Mouse (Mus musculus) intestine, postnatal 0 days (tissue): ENCODE results near the gene Pglyrp2. TPM values are rescaled to one million over a fixed set of nuclear protein-coding genes. Genes with fewer than 3 reads are reported as not detected.

Source experiments
- ATAC-seq: fragments of 200-750 bp; cut with Nextera tagmentation; 2 replicates; pipeline ENCODE4 v1.8.0; 2017; ENCODE audit warnings: mild to moderate bottlenecking, moderate TSS enrichment, moderate library complexity
- H3K27ac ChIP-seq: fragments of 300-500 bp; sonication (generic); 2 replicates; pipeline ENCODE4 v1.5.1; 2014; ENCODE audit warnings: mild to moderate bottlenecking, low read depth, low read length, moderate library complexity
- H3K27me3 ChIP-seq: fragments of 300-500 bp; sonication (generic); replicated peaks from 2 replicates; pipeline ENCODE4 v1.6.1; 2014; ENCODE audit warnings: low read length, mixed read lengths; ENCODE audit not compliant: control insufficient read depth, insufficient read depth
- H3K36me3 ChIP-seq: fragments of 300-500 bp; sonication (generic); 2 replicates; pipeline ENCODE4 v1.6.1; 2014; ENCODE audit warnings: mild to moderate bottlenecking, moderate library complexity; ENCODE audit not compliant: control insufficient read depth, insufficient read depth
- H3K4me1 ChIP-seq: fragments of 300-500 bp; sonication (generic); replicated peaks from 2 replicates; pipeline ENCODE4 v1.6.1; 2014; ENCODE audit warnings: antibody characterized with exemption, low read length, mixed read lengths; ENCODE audit not compliant: control insufficient read depth, insufficient read depth
- H3K4me2 ChIP-seq: fragments of 300-500 bp; sonication (generic); replicated peaks from 2 replicates; pipeline ENCODE4 v1.6.1; 2014; ENCODE audit warnings: low read depth, mild to moderate bottlenecking, moderate library complexity
- H3K4me3 ChIP-seq: fragments of 300-500 bp; sonication (generic); 2 replicates; pipeline ENCODE4 v1.5.1; 2014; ENCODE audit warnings: low read depth, low read length
- H3K9ac ChIP-seq: fragments of 300-500 bp; sonication (generic); 2 replicates; pipeline ENCODE4 v1.6.1; 2014; ENCODE audit warnings: mild to moderate bottlenecking, low read depth, low read length
- H3K9me3 ChIP-seq: fragments of 300-500 bp; sonication (generic); 2 replicates; pipeline ENCODE4 v1.6.1; 2016; ENCODE audit warnings: mixed run types; ENCODE audit not compliant: control insufficient read depth
- CTCF ChIP-seq: sonication (generic); IDR thresholded peaks from 2 replicates; pipeline ENCODE4 v1.5.1; 2016; ENCODE audit warnings: low read depth, mild to moderate bottlenecking, control low read depth, antibody characterized with exemption, moderate library complexity
- WGBS: fragments of 180-500 bp; shearing (Covaris S2); extraction: QIAGEN DNeasy Blood & Tissue Kit; methylation state at CpG from one replicate; pipeline ENCODE4 v1.1.7; 2014; 5-methylcytosine and 5-hydroxymethylcytosine counted together
- polyA plus RNA-seq: library from polyadenylated mRNA; unstranded; fragments of >200 nt; fragmentation: Nextera tagmentation; extraction: Ambion mirVana; gene quantifications from 2 replicates; pipeline ENCODE4 v1.2.1, GENCODE M21; 2015

The Pglyrp2 gene
- polyA plus RNA-seq, 1 experiment from 2014 or later: 0.14 TPM

DNA sequence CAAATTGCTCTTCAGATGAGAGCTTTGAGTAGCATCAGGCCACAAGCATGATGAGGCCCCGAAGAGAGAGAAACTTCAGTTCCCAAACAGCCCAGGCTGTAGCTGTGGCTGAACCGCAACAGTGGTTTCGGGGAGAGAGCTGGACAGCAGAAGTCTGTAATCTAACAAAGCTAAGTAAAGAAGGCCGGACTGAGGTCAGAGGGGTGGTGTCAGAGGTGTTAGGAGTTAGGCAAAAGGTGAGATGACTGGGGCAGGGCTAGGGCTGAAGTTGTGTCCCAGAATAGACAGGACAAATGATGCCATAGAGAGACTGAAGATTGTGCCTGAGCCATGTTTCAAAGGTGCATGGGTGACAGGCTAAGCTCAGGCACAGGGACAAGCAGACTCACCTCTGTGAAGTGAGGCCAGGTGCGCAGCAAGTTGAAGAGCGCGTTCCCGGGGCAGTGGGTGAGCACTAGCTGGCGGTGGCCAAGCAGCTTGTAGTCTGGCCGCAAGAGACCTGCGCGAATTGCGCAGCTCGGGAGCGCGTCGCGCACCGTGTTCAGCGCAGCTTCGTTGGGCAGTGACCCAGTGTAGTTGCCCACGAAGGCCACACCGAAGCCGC is 8.4 kb downstream of the Pglyrp2 start:
- Histone ChIP-seq H3K4me3 (no peak overlapping the region), H3K36me3 (no peaks in the 10 kb centered on the region), H3K9ac (no peak overlapping the region), H3K4me1 (no peaks in the 10 kb centered on the region), H3K9me3 (no peaks in the 10 kb centered on the region), H3K27ac (no peak overlapping the region), H3K27me3 (peaks cover 16% of the 10 kb centered on the region), H3K4me2 (no peak overlapping the region)
- WGBS: 33% methylated on average over 24 of the region's 24 CpGs
- no peak for ATAC-seq
- no peak for TF ChIP-seq CTCF

- WGBS: 82% methylated on average over 6 of the region's 6 CpGs
- Histone ChIP-seq H3K9me3 (no peaks in the 10 kb centered on the region), H3K27ac (no peak overlapping the region), H3K4me3 (no peak overlapping the region), H3K9ac (no peak overlapping the region), H3K4me2 (no peak overlapping the region), H3K4me1 (no peaks in the 10 kb centered on the region), H3K27me3 (peaks cover 13% of the 10 kb centered on the region), H3K36me3 (no peaks in the 10 kb centered on the region)
- no peak for ATAC-seq
- no peak for TF ChIP-seq CTCF
Measured at GRCm38 (mm10) chr17:32411898-32412297, 12.1 kb downstream of the Pglyrp2 start.

GRCm38 (mm10) chr17:32403417-32403816 is 20.6 kb downstream of the Pglyrp2 start, which contains the start of gene Rasal3:
Rasal3 (minus strand) TSS chr17:32403583.
- ATAC-seq: no peak

GRCm38 (mm10) chr17:32402779-32403157 is 21.2 kb downstream of the Pglyrp2 start:
- Histone ChIP-seq H3K9ac (no peak overlapping the region), H3K27me3 (peaks cover 11% of the 10 kb centered on the region), H3K36me3 (no peaks in the 10 kb centered on the region), H3K9me3 (no peaks in the 10 kb centered on the region), H3K4me1 (no peaks in the 10 kb centered on the region), H3K27ac (no peak overlapping the region), H3K4me3 (peak overlapping the region; percentile 5; the same call in 1 of the 2 replicates), H3K4me2 (no peak overlapping the region)
- TF ChIP-seq CTCF: no peak
- no peak for ATAC-seq
- 70% methylated on average over 11 of the region's 11 CpGs for WGBS

More at GRCm38 (mm10) chr17:32403417-32403816, 20.6 kb downstream of the Pglyrp2 start, which contains the start of gene Rasal3:
- Histone ChIP-seq H3K9me3 (no peaks in the 10 kb centered on the region), H3K27ac (no peak within 1 kb of the TSS), H3K36me3 (no peaks in the 10 kb centered on the region), H3K4me3 (peak within 1 kb of the TSS; percentile 5; the same call in 1 of the 2 replicates), H3K27me3 (peaks cover 4% of the 10 kb centered on the region), H3K4me2 (no peak within 1 kb of the TSS), H3K9ac (no peak within 1 kb of the TSS), H3K4me1 (no peaks in the 10 kb centered on the region)
- TF ChIP-seq CTCF: no peak
- WGBS: 60% methylated on average over 8 of the region's 8 CpGs

GRCm38 (mm10) chr17:32402011-32402778 is 21.8 kb downstream of the Pglyrp2 start:
- ATAC-seq: no peak
- no peaks in the 10 kb centered on the region for H3K4me1 ChIP-seq
- 78% methylated on average over 9 of the region's 9 CpGs for WGBS
- no peak overlapping the region for H3K4me3 ChIP-seq
- H3K27ac ChIP-seq: no peak overlapping the region
- no peaks in the 10 kb centered on the region for H3K9me3 ChIP-seq
- no peak overlapping the region for H3K9ac ChIP-seq
- no peaks in the 10 kb centered on the region for H3K36me3 ChIP-seq
- no peak for TF ChIP-seq CTCF
- H3K4me2 ChIP-seq: no peak overlapping the region
- peaks cover 16% of the 10 kb centered on the region for H3K27me3 ChIP-seq

GRCm38 (mm10) chr17:32396266-32396665 is 27.7 kb downstream of the Pglyrp2 start:
- Histone ChIP-seq H3K4me2 (peak overlapping the region; percentile 35; the same call in 1 of the 2 replicates), H3K36me3 (no peaks in the 10 kb centered on the region), H3K9me3 (no peaks in the 10 kb centered on the region), H3K27me3 (peaks cover 63% of the 10 kb centered on the region), H3K27ac (no peak overlapping the region), H3K4me3 (peak overlapping the region; percentile 18; the same call in 1 of the 2 replicates), H3K9ac (no peak overlapping the region), H3K4me1 (no peaks in the 10 kb centered on the region)
- WGBS: 2% methylated on average over 37 of the region's 37 CpGs
- no peak for TF ChIP-seq CTCF
- ATAC-seq: no peak
